Mouse (Mus musculus) embryonic fibroblast, embryonic 13.5 days (primary cell): Measurements from ENCODE around the gene Pml. TPM values are rescaled to one million over a fixed set of nuclear protein-coding genes. Genes with fewer than 3 reads are reported as not detected.
"Not testable (repeated sequence)": the region's sequence is repeated elsewhere in the genome, so short reads cannot be mapped to it uniquely, and the experiment has no call there.

ENCODE experiments used
- H3K27ac ChIP-seq: 2 replicates; pipeline ENCODE4 v1.5.1; 2012; ENCODE audit warnings: low read length, control low read depth, inconsistent platforms; ENCODE audit not compliant: insufficient read depth
- H3K4me1 ChIP-seq: 2 replicates; pipeline ENCODE4 v1.6.1; 2011; ENCODE audit warnings: low read length; ENCODE audit not compliant: control insufficient read depth, insufficient read depth
- H3K4me3 ChIP-seq: 2 replicates; pipeline ENCODE4 v1.5.1; 2011; ENCODE audit warnings: mild to moderate bottlenecking, control low read depth, low read length; ENCODE audit not compliant: insufficient read depth
- CTCF ChIP-seq: IDR thresholded peaks from 2 replicates; pipeline ENCODE4 v1.5.1; 2011; ENCODE audit warnings: mild to moderate bottlenecking, control low read depth, low read length, moderate library complexity, borderline replicate concordance; ENCODE audit not compliant: insufficient read depth
- POLR2A ChIP-seq: IDR thresholded peaks from 2 replicates; pipeline ENCODE4 v1.6.1; 2011; ENCODE audit warnings: low read depth, mild to moderate bottlenecking, control low read depth, low read length, moderate library complexity
- polyA plus RNA-seq: library from polyadenylated mRNA; stranded (reverse); fragments of >200 nt; gene quantifications from 2 replicates; pipeline ENCODE4 v1.2.4, GENCODE M21; 2011; ENCODE audit warnings: low read depth; ENCODE audit not compliant: missing spikeins, insufficient read length

Gene Pml
- polyA plus RNA-seq, 1 experiment: 56.3 TPM

GRCm38 (mm10) chr9:58255704-58256685 lies 6.4 kb upstream of the Pml start:
- TF ChIP-seq CTCF: no peak
- no peak overlapping the region for H3K27ac ChIP-seq
- H3K4me3 ChIP-seq: no peak overlapping the region
- H3K4me1 ChIP-seq: peaks cover 9% of the 10 kb centered on the region

GRCm38 (mm10) chr9:58255105-58255504 lies 5.5 kb upstream of the Pml start:
- no peak overlapping the region for H3K4me3 ChIP-seq
- H3K27ac ChIP-seq: no peak overlapping the region
- peaks cover 12% of the 10 kb centered on the region for H3K4me1 ChIP-seq
- TF ChIP-seq CTCF: no peak
- TF ChIP-seq POLR2A: no peak

GRCm38 (mm10) chr9:58253805-58254122 lies 4.2 kb upstream of the Pml start:
- Histone ChIP-seq H3K4me1 (peaks cover 12% of the 10 kb centered on the region), H3K27ac (peak overlapping the region; percentile 27), H3K4me3 (peak overlapping the region; percentile 58)

GRCm38 (mm10) chr9:58253033-58253804 lies 3.6 kb upstream of the Pml start, which contains the start of gene Stoml1:
Gene Stoml1, plus strand, starts transcription at chr9:58253164.
- Histone ChIP-seq H3K4me1 (peaks cover 12% of the 10 kb centered on the region), H3K4me3 (peak within 1 kb of the TSS; percentile 58), H3K27ac (peak within 1 kb of the TSS; percentile 27)
- peak; percentile 84 for TF ChIP-seq POLR2A
- TF ChIP-seq CTCF: peak; percentile 97

- H3K4me3 ChIP-seq, H3K27ac ChIP-seq, H3K4me1 ChIP-seq: not testable (repeated sequence)
Observed at GRCm38 (mm10) chr9:58250730-58251129, 1.1 kb upstream of the Pml start.

GRCm38 (mm10) chr9:58250322-58250721 lies 736 bp upstream of the Pml start:
- peak overlapping the region; percentile 87 for H3K27ac ChIP-seq
- H3K4me1 ChIP-seq: peaks cover 7% of the 10 kb centered on the region
- TF ChIP-seq POLR2A (no peak), CTCF (no peak)
- no peak overlapping the region for H3K4me3 ChIP-seq

- TF ChIP-seq CTCF (no peak), POLR2A (peak; percentile 16; the same call in 1 of the 2 replicates)
- Histone ChIP-seq H3K27ac (peak overlapping the region; percentile 70), H3K4me3 (peak overlapping the region; percentile 68), H3K4me1 (peaks cover 3% of the 10 kb centered on the region; the same call in 1 of the 2 replicates)
Observed at GRCm38 (mm10) chr9:58248746-58249413, 706 bp downstream of the Pml start.

- TF ChIP-seq POLR2A (peak; percentile 48; the same call in 1 of the 2 replicates), CTCF (peak; percentile 84)
- Histone ChIP-seq H3K4me3 (peak overlapping the region; percentile 42), H3K27ac (peak overlapping the region; percentile 70), H3K4me1 (peaks cover 4% of the 10 kb centered on the region)
Observed at GRCm38 (mm10) chr9:58247064-58247759, 2.4 kb downstream of the Pml start.

GRCm38 (mm10) chr9:58246083-58246591 lies 3.4 kb downstream of the Pml start:
- TF ChIP-seq CTCF: no peak
- peak overlapping the region; percentile 33 for H3K4me3 ChIP-seq
- H3K4me1 ChIP-seq: peaks cover 6% of the 10 kb centered on the region
- H3K27ac ChIP-seq: no peak overlapping the region
